Mouse (Mus musculus) megakaryocyte, embryonic 14.5 days (primary cell): ENCODE measurements around the gene Ntm.

Experiments
- FLI1 ChIP-seq: IDR thresholded peaks from 2 replicates; pipeline ENCODE4 v1.6.1; 2012; ENCODE audit warnings: low read length, inconsistent platforms, mixed read lengths
- GATA1 ChIP-seq: IDR thresholded peaks from 3 replicates; pipeline ENCODE4 v1.6.1; 2012; ENCODE audit warnings: mixed read lengths, low read length, inconsistent platforms, borderline replicate concordance

DNA sequence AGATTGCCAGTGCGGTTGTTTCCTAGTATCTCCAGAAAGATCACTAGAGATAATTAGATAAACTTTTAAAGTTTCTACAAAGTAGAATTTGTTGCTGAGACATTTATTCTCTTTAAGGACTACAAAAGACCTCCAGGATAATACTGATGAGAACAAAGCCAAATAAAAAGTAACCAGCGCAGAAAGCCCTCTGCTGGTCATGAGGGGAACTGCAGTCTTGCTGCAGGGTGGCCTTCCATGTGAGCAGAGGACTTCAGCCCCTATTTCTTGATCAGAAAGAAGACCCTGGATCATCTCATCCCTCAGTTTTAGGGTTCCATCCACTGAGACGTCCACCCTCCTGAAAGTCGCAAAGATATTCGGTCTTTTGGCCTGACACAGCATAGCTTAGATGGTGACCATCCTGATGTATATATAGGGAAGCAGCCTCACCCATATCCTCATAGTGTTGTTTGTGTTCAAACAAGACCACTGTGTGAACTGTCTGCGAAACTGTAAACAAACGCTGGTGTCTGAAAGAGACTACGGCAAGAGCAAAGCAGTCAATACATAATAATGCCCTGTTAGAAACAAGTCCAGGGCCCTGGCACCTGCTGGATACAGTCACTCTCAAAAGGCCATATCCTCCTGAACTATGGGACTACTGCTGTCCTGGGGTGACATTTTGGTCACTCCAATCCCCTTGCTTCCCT lies 553.6 kb downstream of the Ntm start:
- TF ChIP-seq GATA1: no peak
- no peak for TF ChIP-seq FLI1
